Mouse (Mus musculus): Measurements from ENCODE around the gene Klrb1a. TPM values are rescaled to one million over a fixed set of nuclear protein-coding genes. Genes with fewer than 3 reads are reported as not detected.
"Not testable (repeated sequence)": the region's sequence is repeated elsewhere in the genome, so short reads cannot be mapped to it uniquely, and the experiment has no call there.

Gene Klrb1a
- polyA plus RNA-seq (2015; fragmentation: Nextera tagmentation; extraction: Ambion mirVana), result 0.54 and 0.66 TPM in 2 replicates

DNA sequence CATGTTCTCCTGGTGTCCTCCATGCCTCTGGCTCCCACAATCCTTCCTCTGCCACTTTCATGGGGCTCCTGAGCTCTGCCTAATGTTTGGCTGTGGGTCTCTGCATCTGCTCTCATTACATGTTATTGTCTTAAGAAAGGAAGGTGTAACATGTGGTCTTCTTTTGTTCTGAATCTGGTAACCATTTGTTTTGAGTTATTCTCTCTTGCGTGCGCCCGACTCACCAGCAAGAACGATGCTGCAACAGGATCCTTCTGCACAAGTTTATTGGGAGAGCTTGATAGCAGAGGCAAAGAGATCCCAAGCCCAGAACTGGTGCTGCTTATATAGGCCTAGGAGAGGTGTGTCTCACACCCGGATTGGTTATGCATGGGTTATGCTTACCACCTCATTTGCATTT, at the start of gene Klrb1a:
TSS of gene Klrb1a (minus strand) at position 101 of the 400 bp plus-strand sequence.
- H3K27ac ChIP-seq; H3K9me3 ChIP-seq (replicated peaks; ENCODE audit: low read length); H3K4me3 ChIP-seq (replicated peaks; ENCODE audit: low read depth, low read length); H3K36me3 ChIP-seq (ENCODE audit: insufficient read depth, low read length); ATAC-seq (replicated peaks; ENCODE audit: low FRiP score, low read depth); H3K4me1 ChIP-seq (replicated peaks; ENCODE audit: insufficient read depth, low read length); DNase-seq (ENCODE audit: low spot score); H3K9ac ChIP-seq (ENCODE audit: low read depth, low read length); H3K4me2 ChIP-seq (ENCODE audit: low read length); H3K27me3 ChIP-seq (ENCODE audit: insufficient read depth, low read length): not testable (repeated sequence)
- 98% methylated on average over 5 of the region's 5 CpGs for WGBS

DNA sequence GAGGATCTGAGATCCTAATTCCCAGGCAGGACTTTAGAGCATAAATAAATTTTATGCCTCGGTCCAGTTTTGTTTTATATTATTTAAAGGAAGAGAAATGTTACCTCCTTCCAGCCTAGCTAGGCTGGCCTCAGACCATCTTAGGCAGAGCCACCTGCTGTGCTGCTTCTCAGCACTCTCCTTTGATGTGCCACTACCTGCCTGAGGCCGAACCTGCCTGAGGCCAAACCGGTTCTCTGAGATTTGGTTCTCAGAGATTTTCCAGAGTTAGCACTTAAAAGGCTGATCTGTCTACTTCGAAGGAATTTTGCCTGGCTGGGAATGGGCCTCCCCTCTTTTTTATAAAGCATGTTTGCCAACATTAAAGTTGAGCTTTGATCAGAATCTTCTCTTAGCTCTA, 46.6 kb upstream of the Klrb1a start:
- no peak for ATAC-seq (replicated peaks; ENCODE audit: low FRiP score, low read depth)
- H3K36me3 ChIP-seq (ENCODE audit: insufficient read depth, low read length), result no peaks in the 10 kb centered on the region
- H3K27ac ChIP-seq, result no peak overlapping the region
- no peaks in the 10 kb centered on the region for H3K9me3 ChIP-seq (replicated peaks; ENCODE audit: low read length)
- no peak for TF ChIP-seq CTCF (IDR thresholded peaks at IDR 0.05; ENCODE audit: low read depth)
- no peak for DNase-seq (ENCODE audit: low spot score)
- H3K4me2 ChIP-seq (ENCODE audit: low read length), result no peak overlapping the region
- H3K4me1 ChIP-seq (replicated peaks; ENCODE audit: insufficient read depth, low read length), result no peaks in the 10 kb centered on the region
- H3K27me3 ChIP-seq (ENCODE audit: insufficient read depth, low read length), result no peaks in the 10 kb centered on the region
- 55% methylated on average over 4 of the region's 4 CpGs for WGBS
- no peak overlapping the region for H3K4me3 ChIP-seq (replicated peaks; ENCODE audit: low read depth, low read length)
- no peak overlapping the region for H3K9ac ChIP-seq (ENCODE audit: low read depth, low read length)

GRCm38 (mm10) chr6:128662206-128662605, 38.9 kb upstream of the Klrb1a start, which contains the start of gene Clec2h:
Gene Clec2h (plus strand): TSS chr6:128662385.
- WGBS, result 9% methylated on average over 1 of the region's 1 CpGs
- TF ChIP-seq CTCF (IDR thresholded peaks at IDR 0.05; ENCODE audit: low read depth), result peak; percentile 50; the same call in 1 of the 2 replicates
- H3K9ac ChIP-seq (ENCODE audit: low read depth, low read length), result no peak within 1 kb of the TSS
- ATAC-seq (replicated peaks; ENCODE audit: low FRiP score, low read depth), result peak; percentile 78
- no peaks in the 10 kb centered on the region for H3K27me3 ChIP-seq (ENCODE audit: insufficient read depth, low read length)
- DNase-seq (ENCODE audit: low spot score), result peak; percentile 21
- H3K9me3 ChIP-seq (replicated peaks; ENCODE audit: low read length), result no peaks in the 10 kb centered on the region
- no peak within 1 kb of the TSS for H3K27ac ChIP-seq
- no peaks in the 10 kb centered on the region for H3K4me1 ChIP-seq (replicated peaks; ENCODE audit: insufficient read depth, low read length)
- no peak within 1 kb of the TSS for H3K4me2 ChIP-seq (ENCODE audit: low read length)
- no peaks in the 10 kb centered on the region for H3K36me3 ChIP-seq (ENCODE audit: insufficient read depth, low read length)
- no peak within 1 kb of the TSS for H3K4me3 ChIP-seq (replicated peaks; ENCODE audit: low read depth, low read length)

- ATAC-seq (replicated peaks; ENCODE audit: low FRiP score, low read depth) (no peak), DNase-seq (ENCODE audit: low spot score) (no peak)
- no peak for TF ChIP-seq CTCF (IDR thresholded peaks at IDR 0.05; ENCODE audit: low read depth)
- WGBS, result 93% methylated on average over 1 of the region's 1 CpGs
- no peaks in the 10 kb centered on the region for H3K9me3 ChIP-seq (replicated peaks; ENCODE audit: low read length)
- H3K4me1 ChIP-seq (replicated peaks; ENCODE audit: insufficient read depth, low read length), result no peaks in the 10 kb centered on the region
- H3K27me3 ChIP-seq (ENCODE audit: insufficient read depth, low read length), result no peaks in the 10 kb centered on the region
- no peak overlapping the region for H3K4me2 ChIP-seq (ENCODE audit: low read length)
- H3K36me3 ChIP-seq (ENCODE audit: insufficient read depth, low read length), result no peaks in the 10 kb centered on the region
- no peak overlapping the region for H3K4me3 ChIP-seq (replicated peaks; ENCODE audit: low read depth, low read length)
- no peak overlapping the region for H3K27ac ChIP-seq
- H3K9ac ChIP-seq (ENCODE audit: low read depth, low read length), result no peak overlapping the region
Measured at GRCm38 (mm10) chr6:128661249-128661648, 37.9 kb upstream of the Klrb1a start.

DNA sequence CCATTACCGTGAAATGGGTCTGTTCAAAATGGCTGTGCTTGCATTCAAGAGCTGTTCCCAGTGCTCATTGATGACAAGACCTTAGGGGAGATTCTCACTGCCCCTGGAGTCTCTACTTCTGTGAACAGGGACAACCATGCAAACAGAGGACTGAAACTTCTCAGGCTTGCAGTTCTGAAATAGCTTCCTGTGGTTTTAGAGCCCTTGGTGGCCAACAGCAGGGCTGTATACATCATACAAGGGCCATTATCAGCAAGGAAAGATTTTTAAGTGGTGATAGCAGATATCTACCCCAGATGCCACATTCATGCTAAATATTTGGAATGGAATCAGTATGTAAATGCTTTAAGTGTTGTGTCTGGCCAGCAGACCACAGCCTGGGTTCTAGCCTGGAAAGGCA, 29.6 kb upstream of the Klrb1a start:
- H3K9me3 ChIP-seq (replicated peaks; ENCODE audit: low read length), result no peaks in the 10 kb centered on the region
- H3K4me3 ChIP-seq (replicated peaks; ENCODE audit: low read depth, low read length), result no peak overlapping the region
- no peaks in the 10 kb centered on the region for H3K4me1 ChIP-seq (replicated peaks; ENCODE audit: insufficient read depth, low read length)
- ATAC-seq (replicated peaks; ENCODE audit: low FRiP score, low read depth) (no peak), DNase-seq (ENCODE audit: low spot score) (no peak)
- no peaks in the 10 kb centered on the region for H3K27me3 ChIP-seq (ENCODE audit: insufficient read depth, low read length)
- TF ChIP-seq CTCF (IDR thresholded peaks at IDR 0.05; ENCODE audit: low read depth), result no peak
- H3K9ac ChIP-seq (ENCODE audit: low read depth, low read length), result no peak overlapping the region
- H3K36me3 ChIP-seq (ENCODE audit: insufficient read depth, low read length), result no peaks in the 10 kb centered on the region
- WGBS, result 89% methylated on average over 1 of the region's 1 CpGs
- H3K27ac ChIP-seq, result no peak overlapping the region
- H3K4me2 ChIP-seq (ENCODE audit: low read length), result no peak overlapping the region

- not testable (repeated sequence) for H3K27ac ChIP-seq; H3K27me3 ChIP-seq (ENCODE audit: insufficient read depth, low read length); H3K4me1 ChIP-seq (replicated peaks; ENCODE audit: insufficient read depth, low read length); H3K4me2 ChIP-seq (ENCODE audit: low read length); H3K9me3 ChIP-seq (replicated peaks; ENCODE audit: low read length); H3K36me3 ChIP-seq (ENCODE audit: insufficient read depth, low read length); H3K4me3 ChIP-seq (replicated peaks; ENCODE audit: low read depth, low read length); DNase-seq (ENCODE audit: low spot score); ATAC-seq (replicated peaks; ENCODE audit: low FRiP score, low read depth); H3K9ac ChIP-seq (ENCODE audit: low read depth, low read length)
- 90% methylated on average over 4 of the region's 7 CpGs for WGBS
Measured at GRCm38 (mm10) chr6:128650827-128651226, 27.5 kb upstream of the Klrb1a start.

- Histone ChIP-seq H3K36me3 (ENCODE audit: insufficient read depth, low read length) (no peaks in the 10 kb centered on the region), H3K4me2 (ENCODE audit: low read length) (no peak overlapping the region), H3K27ac (no peak overlapping the region), H3K9ac (ENCODE audit: low read depth, low read length) (no peak overlapping the region), H3K9me3 (replicated peaks; ENCODE audit: low read length) (no peaks in the 10 kb centered on the region), H3K4me1 (replicated peaks; ENCODE audit: insufficient read depth, low read length) (no peaks in the 10 kb centered on the region), H3K27me3 (ENCODE audit: insufficient read depth, low read length) (no peaks in the 10 kb centered on the region), H3K4me3 (replicated peaks; ENCODE audit: low read depth, low read length) (no peak overlapping the region)
- DNase-seq (ENCODE audit: low spot score) (peak; percentile 3), ATAC-seq (replicated peaks; ENCODE audit: low FRiP score, low read depth) (0 out of 2 replicates have a peak, but pooled peaks have one; percentile 43)
- WGBS, result 58% methylated on average over 1 of the region's 1 CpGs
- TF ChIP-seq CTCF (IDR thresholded peaks at IDR 0.05; ENCODE audit: low read depth), result no peak
Measured at GRCm38 (mm10) chr6:128650187-128650586, 26.9 kb upstream of the Klrb1a start.
